Mouse (Mus musculus) ES-Bruce4 (cell line): ENCODE results near the gene Coq9.

Experiments
- CTCF ChIP-seq: IDR thresholded peaks from one replicate; pipeline ENCODE4 v1.8.1; 2011; ENCODE audit warnings: low read depth, low read length
- POLR2A ChIP-seq: IDR thresholded peaks from one replicate; pipeline ENCODE4 v1.8.1; 2011; ENCODE audit warnings: low read length; ENCODE audit not compliant: insufficient read depth

DNA sequence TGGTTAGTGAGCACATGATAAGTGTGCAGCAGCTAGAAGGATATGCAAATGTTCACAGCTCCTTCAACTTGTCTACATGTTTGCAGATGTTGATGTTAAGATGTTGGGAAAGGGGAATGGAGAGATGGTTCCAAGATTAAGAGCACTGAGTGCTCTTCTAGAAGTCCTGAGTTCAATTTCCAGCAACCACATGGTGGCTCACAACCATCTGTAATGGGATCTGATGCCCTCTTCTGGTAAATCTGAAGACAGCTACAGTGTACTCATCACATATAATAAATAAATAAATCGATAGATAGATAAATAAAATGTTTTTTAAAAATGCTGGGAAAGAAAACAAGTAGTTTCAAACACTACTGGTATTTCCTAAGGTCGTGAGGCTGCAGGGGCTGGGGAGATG, 3.1 kb downstream of the Coq9 start:
- TF ChIP-seq POLR2A (no peak), CTCF (no peak)
